Mouse (Mus musculus): ENCODE results near the gene Ntn5. TPM values are rescaled to one million over a fixed set of nuclear protein-coding genes. Genes with fewer than 3 reads are reported as not detected.

Gene Ntn5
- polyA plus RNA-seq (2015; fragmentation: Nextera tagmentation; extraction: Ambion mirVana), result 0.73 TPM in 2 replicates

DNA sequence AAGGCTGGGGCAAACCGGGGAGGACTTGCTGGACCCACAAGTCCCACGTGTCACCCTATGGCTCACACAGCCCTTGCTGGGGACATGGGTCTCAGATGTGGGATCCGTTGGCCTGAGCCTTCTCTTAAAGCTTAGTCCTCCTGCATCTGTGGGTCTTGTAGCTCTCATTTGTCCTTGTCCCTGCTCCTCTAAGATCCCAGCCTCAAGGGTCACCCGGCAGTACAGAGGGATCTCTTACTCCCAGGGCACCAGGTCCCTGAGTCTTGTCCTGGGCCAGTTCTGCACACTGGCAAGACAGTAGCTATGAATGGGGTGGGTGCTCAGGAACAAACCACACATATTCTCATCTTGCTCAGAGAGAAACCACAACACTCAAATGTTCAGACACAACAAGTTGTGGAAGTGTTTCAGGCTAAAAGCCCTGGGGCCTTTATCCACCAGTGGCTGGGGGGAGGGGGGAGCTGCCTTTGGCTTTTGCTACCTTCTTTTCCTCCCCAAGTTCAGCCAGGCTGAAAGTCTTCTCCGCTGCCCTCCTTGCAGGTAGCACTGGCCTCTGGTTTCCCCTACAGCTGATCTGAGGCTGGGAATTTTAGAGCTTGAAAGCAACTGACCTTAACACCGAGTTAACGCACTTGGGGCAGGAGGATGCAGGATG is at the start of gene Ntn5:
Ntn5 (plus strand) TSS at position 627 of the 655 bp plus-strand sequence.
- H3K27ac ChIP-seq, result no peak within 1 kb of the TSS
- no peak within 1 kb of the TSS for H3K4me3 ChIP-seq (replicated peaks)
- H3K36me3 ChIP-seq, result no peaks in the 10 kb centered on the region
- no peaks in the 10 kb centered on the region for H3K9me3 ChIP-seq
- no peaks in the 10 kb centered on the region; the same call in 1 of the 2 replicates for H3K27me3 ChIP-seq (replicated peaks)
- H3K4me2 ChIP-seq (replicated peaks), result no peak within 1 kb of the TSS
- ATAC-seq, result no peak
- 0 out of 2 replicates have a peak within 1 kb of the TSS, but pooled peaks have one; percentile 36 for H3K9ac ChIP-seq
- 80% methylated on average over 7 of the region's 7 CpGs for WGBS
- peaks cover 34% of the 10 kb centered on the region for H3K4me1 ChIP-seq (replicated peaks)

- WGBS, result 88% methylated on average over 11 of the region's 11 CpGs
- no peak for ATAC-seq
- H3K4me3 ChIP-seq (replicated peaks), result no peak overlapping the region
- H3K27me3 ChIP-seq (replicated peaks), result no peaks in the 10 kb centered on the region; the same call in 1 of the 2 replicates
- H3K36me3 ChIP-seq, result peaks cover 3% of the 10 kb centered on the region; the same call in 1 of the 2 replicates
- no peaks in the 10 kb centered on the region for H3K9me3 ChIP-seq
- H3K9ac ChIP-seq, result no peak overlapping the region
- H3K27ac ChIP-seq, result 0 out of 2 replicates have a peak overlapping the region, but pooled peaks have one; percentile 36
- no peak overlapping the region for H3K4me2 ChIP-seq (replicated peaks)
- H3K4me1 ChIP-seq (replicated peaks), result peaks cover 20% of the 10 kb centered on the region
Observed at GRCm38 (mm10) chr7:45634946-45635681, 48.7 kb upstream of the Ntn5 start.

- peak overlapping the region; percentile 36; the same call in 1 of the 2 replicates for H3K27ac ChIP-seq
- peaks cover 3% of the 10 kb centered on the region; the same call in 1 of the 2 replicates for H3K36me3 ChIP-seq
- no peaks in the 10 kb centered on the region for H3K27me3 ChIP-seq (replicated peaks)
- WGBS, result 72% methylated on average over 15 of the region's 15 CpGs
- H3K4me1 ChIP-seq (replicated peaks), result peaks cover 27% of the 10 kb centered on the region
- H3K9me3 ChIP-seq, result no peaks in the 10 kb centered on the region
- H3K4me2 ChIP-seq (replicated peaks), result no peak overlapping the region
- no peak overlapping the region for H3K9ac ChIP-seq
- no peak for ATAC-seq
- H3K4me3 ChIP-seq (replicated peaks), result no peak overlapping the region
Observed at GRCm38 (mm10) chr7:45635711-45636688, 47.8 kb upstream of the Ntn5 start.

- Histone ChIP-seq H3K27ac (no peak overlapping the region), H3K4me1 (replicated peaks) (peaks cover 37% of the 10 kb centered on the region), H3K4me2 (replicated peaks) (no peak overlapping the region), H3K9ac (no peak overlapping the region), H3K4me3 (replicated peaks) (no peak overlapping the region), H3K9me3 (no peaks in the 10 kb centered on the region), H3K27me3 (replicated peaks) (no peaks in the 10 kb centered on the region), H3K36me3 (peaks cover 3% of the 10 kb centered on the region; the same call in 1 of the 2 replicates)
- no peak for ATAC-seq
- 93% methylated on average over 6 of the region's 6 CpGs for WGBS
Observed at GRCm38 (mm10) chr7:45637710-45638109, 46.1 kb upstream of the Ntn5 start.

DNA sequence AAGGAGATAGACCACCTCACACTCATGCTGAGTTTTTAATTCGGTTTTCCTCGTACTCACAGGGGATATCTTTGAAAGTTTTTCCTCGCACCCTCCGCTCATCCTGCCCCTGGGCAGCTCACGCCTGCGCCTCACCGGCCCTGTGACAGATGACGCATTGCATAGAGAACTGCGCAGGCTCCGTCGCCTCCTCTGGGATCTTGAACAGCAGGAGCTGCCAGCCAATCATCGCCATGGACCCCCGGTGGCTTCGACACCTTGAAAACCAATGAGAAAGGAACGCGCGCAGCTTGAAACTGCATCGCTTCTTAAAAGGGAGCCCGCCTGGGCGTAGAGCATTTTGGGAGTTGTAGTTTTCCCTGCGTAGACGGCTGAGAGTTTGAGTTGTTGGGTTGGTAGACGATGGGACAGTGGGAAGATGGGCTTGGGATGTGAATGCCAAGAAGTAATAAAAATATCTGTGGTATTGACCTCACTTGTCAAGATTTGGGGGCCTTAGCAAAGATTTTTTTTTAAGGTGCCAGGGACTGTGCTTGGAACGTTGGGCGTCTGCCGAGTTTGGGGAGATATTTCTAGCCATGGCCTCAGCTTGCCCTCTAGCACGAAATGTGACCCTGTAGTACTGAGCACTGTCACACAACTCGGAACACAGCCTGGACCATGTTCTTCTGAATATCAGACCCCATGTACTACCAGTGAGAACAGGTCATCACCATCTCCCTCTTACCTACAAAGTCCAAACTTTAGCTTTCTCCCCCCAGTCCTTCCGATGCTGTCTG is 45.0 kb upstream of the Ntn5 start:
- no peak overlapping the region for H3K9ac ChIP-seq
- H3K27me3 ChIP-seq (replicated peaks), result no peaks in the 10 kb centered on the region
- H3K4me3 ChIP-seq (replicated peaks), result 0 out of 2 replicates have a peak overlapping the region, but pooled peaks have one; percentile 1
- WGBS, result 23% methylated on average over 29 of the region's 29 CpGs
- H3K9me3 ChIP-seq, result no peaks in the 10 kb centered on the region
- H3K4me1 ChIP-seq (replicated peaks), result peaks cover 37% of the 10 kb centered on the region
- no peak overlapping the region for H3K27ac ChIP-seq
- H3K36me3 ChIP-seq, result peaks cover 3% of the 10 kb centered on the region; the same call in 1 of the 2 replicates
- H3K4me2 ChIP-seq (replicated peaks), result peak overlapping the region; percentile 44
- peak; percentile 84 for ATAC-seq

DNA sequence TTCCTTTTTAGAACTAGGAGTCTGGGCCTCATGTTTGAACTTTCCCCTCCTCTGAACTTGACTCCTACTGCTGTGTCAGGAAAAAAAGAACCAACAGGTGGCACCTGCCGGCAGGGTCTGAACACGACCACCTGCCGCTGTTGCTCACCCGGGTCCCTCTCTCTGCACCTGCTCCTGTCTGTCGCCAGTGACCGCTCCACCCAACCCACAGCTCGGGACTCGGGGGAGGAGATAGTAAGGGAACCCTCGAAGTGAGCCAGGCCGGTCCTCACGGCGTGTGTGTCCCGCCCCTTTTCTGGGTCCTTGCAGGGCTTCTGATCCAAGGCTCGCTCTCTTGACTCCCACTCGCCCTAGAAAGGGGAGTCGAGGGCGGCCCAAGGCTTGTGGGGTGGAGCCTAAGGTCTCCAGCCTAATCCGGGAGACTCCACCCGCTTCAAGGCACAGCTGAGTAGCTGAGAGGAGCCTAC is 44.2 kb upstream of the Ntn5 start, which contains the start of gene Mamstr:
Mamstr (plus strand) TSS at position 417 of the 467 bp plus-strand sequence.
- WGBS, result 38% methylated on average over 19 of the region's 19 CpGs
- no peaks in the 10 kb centered on the region for H3K9me3 ChIP-seq
- no peak within 1 kb of the TSS; the same call in 1 of the 2 replicates for H3K9ac ChIP-seq
- no peak for ATAC-seq
- peaks cover 3% of the 10 kb centered on the region; the same call in 1 of the 2 replicates for H3K36me3 ChIP-seq
- peaks cover 44% of the 10 kb centered on the region for H3K4me1 ChIP-seq (replicated peaks)
- H3K27ac ChIP-seq, result no peak within 1 kb of the TSS
- peak within 1 kb of the TSS; percentile 3; the same call in 1 of the 2 replicates for H3K4me2 ChIP-seq (replicated peaks)
- H3K27me3 ChIP-seq (replicated peaks), result no peaks in the 10 kb centered on the region
- no peak within 1 kb of the TSS for H3K4me3 ChIP-seq (replicated peaks)

- Histone ChIP-seq H3K9ac (no peak overlapping the region), H3K9me3 (no peaks in the 10 kb centered on the region), H3K27me3 (replicated peaks) (no peaks in the 10 kb centered on the region), H3K4me1 (replicated peaks) (peaks cover 47% of the 10 kb centered on the region), H3K27ac (no peak overlapping the region), H3K36me3 (peaks cover 3% of the 10 kb centered on the region; the same call in 1 of the 2 replicates), H3K4me3 (replicated peaks) (no peak overlapping the region), H3K4me2 (replicated peaks) (no peak overlapping the region)
- ATAC-seq, result no peak
- 81% methylated on average over 19 of the region's 19 CpGs for WGBS
Observed at GRCm38 (mm10) chr7:45640191-45640957, 43.4 kb upstream of the Ntn5 start.

- peak overlapping the region; percentile 37; the same call in 1 of the 2 replicates for H3K27ac ChIP-seq
- H3K4me3 ChIP-seq (replicated peaks), result peak overlapping the region; percentile 15; the same call in 1 of the 2 replicates
- peak overlapping the region; percentile 78 for H3K4me2 ChIP-seq (replicated peaks)
- 45% methylated on average over 16 of the region's 17 CpGs for WGBS
- H3K9me3 ChIP-seq, result no peaks in the 10 kb centered on the region
- no peaks in the 10 kb centered on the region for H3K27me3 ChIP-seq (replicated peaks)
- H3K36me3 ChIP-seq, result no peaks in the 10 kb centered on the region
- H3K4me1 ChIP-seq (replicated peaks), result peaks cover 42% of the 10 kb centered on the region
- no peak for ATAC-seq
- 0 out of 2 replicates have a peak overlapping the region, but pooled peaks have one; percentile 28 for H3K9ac ChIP-seq
Observed at GRCm38 (mm10) chr7:45641391-45642040, 42.3 kb upstream of the Ntn5 start.

GRCm38 (mm10) chr7:45642083-45642482 is 41.7 kb upstream of the Ntn5 start:
- WGBS, result 70% methylated on average over 5 of the region's 5 CpGs

More at GRCm38 (mm10) chr7:45642083-45642482, 41.7 kb upstream of the Ntn5 start:
- H3K27me3 ChIP-seq (replicated peaks), result no peaks in the 10 kb centered on the region
- H3K4me2 ChIP-seq (replicated peaks), result peak overlapping the region; percentile 78
- H3K9ac ChIP-seq, result peak overlapping the region; percentile 8; the same call in 1 of the 2 replicates
- no peaks in the 10 kb centered on the region for H3K36me3 ChIP-seq
- no peaks in the 10 kb centered on the region for H3K9me3 ChIP-seq
- ATAC-seq, result no peak
- 0 out of 2 replicates have a peak overlapping the region, but pooled peaks have one; percentile 15 for H3K4me3 ChIP-seq (replicated peaks)
- H3K27ac ChIP-seq, result peak overlapping the region; percentile 37; the same call in 1 of the 2 replicates
- H3K4me1 ChIP-seq (replicated peaks), result peaks cover 42% of the 10 kb centered on the region

Data from intestine, embryonic 15.5 days (tissue).